Mouse (Mus musculus) stomach, embryonic 14.5 days (tissue): Measurements from ENCODE around the gene Dst. TPM values are rescaled to one million over a fixed set of nuclear protein-coding genes. Genes with fewer than 3 reads are reported as not detected.

Experiments
- ATAC-seq: fragments of 200-750 bp; cut with Nextera tagmentation; 2 replicates; pipeline ENCODE4 v1.8.0; 2017; ENCODE audit warnings: low read depth, moderate TSS enrichment; ENCODE audit not compliant: insufficient number of reproducible peaks, insufficient read depth, low FRiP score
- H3K27ac ChIP-seq: fragments of 300-500 bp; sonication (generic); 2 replicates; pipeline ENCODE4 v1.5.1; 2014; ENCODE audit warnings: mild to moderate bottlenecking, low read length, moderate library complexity, mixed read lengths
- H3K27me3 ChIP-seq: fragments of 300-500 bp; sonication (generic); 2 replicates; pipeline ENCODE4 v1.6.1; 2014; ENCODE audit warnings: low read length, control low read depth, mixed read lengths; ENCODE audit not compliant: control insufficient read depth, insufficient read depth
- H3K36me3 ChIP-seq: fragments of 300-500 bp; sonication (generic); 2 replicates; pipeline ENCODE4 v1.6.1; 2014; ENCODE audit warnings: mild to moderate bottlenecking, control low read depth, low read length, moderate library complexity, mixed read lengths; ENCODE audit not compliant: control insufficient read depth, insufficient read depth
- H3K4me1 ChIP-seq: fragments of 300-500 bp; sonication (generic); 2 replicates; pipeline ENCODE4 v1.6.1; 2014; ENCODE audit warnings: low read length, control low read depth, mixed read lengths; ENCODE audit not compliant: control insufficient read depth, insufficient read depth
- H3K4me2 ChIP-seq: fragments of 300-500 bp; sonication (generic); replicated peaks from 2 replicates; pipeline ENCODE4 v1.6.1; 2014; ENCODE audit warnings: low read depth, low read length, control low read depth
- H3K4me3 ChIP-seq: fragments of 300-500 bp; sonication (generic); 2 replicates; pipeline ENCODE4 v1.5.1; 2014; ENCODE audit warnings: low read depth, low read length, control low read depth
- H3K9ac ChIP-seq: fragments of 300-500 bp; sonication (generic); replicated peaks from 2 replicates; pipeline ENCODE4 v1.6.1; 2014; ENCODE audit warnings: low read depth, mild to moderate bottlenecking, control low read depth, low read length, moderate library complexity, mixed read lengths
- H3K9me3 ChIP-seq: fragments of 300-500 bp; sonication (generic); 2 replicates; pipeline ENCODE4 v1.6.1; 2016; ENCODE audit warnings: low read depth, low read length, control low read depth; ENCODE audit not compliant: control insufficient read depth
- WGBS: fragments of 180-500 bp; shearing (Covaris S2); extraction: QIAGEN DNeasy Blood & Tissue Kit; methylation state at CpG from one replicate; pipeline ENCODE4 v1.1.7; 2014; 5-methylcytosine and 5-hydroxymethylcytosine counted together
- polyA plus RNA-seq: library from polyadenylated mRNA; unstranded; fragments of >200 nt; fragmentation: Nextera tagmentation; extraction: Ambion mirVana; gene quantifications from 2 replicates; pipeline ENCODE4 v1.2.1, GENCODE M21; 2014

Dst gene
- polyA plus RNA-seq, 1 experiment from 2014 or later = 42.0 TPM

- no peak for ATAC-seq
- H3K4me1 ChIP-seq = no peaks in the 10 kb centered on the region
- no peak overlapping the region for H3K27ac ChIP-seq
- 88% methylated on average over 14 of the region's 14 CpGs for WGBS
- H3K9me3 ChIP-seq = no peaks in the 10 kb centered on the region
- H3K27me3 ChIP-seq = no peaks in the 10 kb centered on the region
- H3K4me3 ChIP-seq = no peak overlapping the region
- H3K9ac ChIP-seq = no peak overlapping the region
- H3K4me2 ChIP-seq = no peak overlapping the region
- no peaks in the 10 kb centered on the region for H3K36me3 ChIP-seq
These were observed 24.9 kb downstream of the Dst start for GRCm38 (mm10) chr1:33932845-33933499.

DNA sequence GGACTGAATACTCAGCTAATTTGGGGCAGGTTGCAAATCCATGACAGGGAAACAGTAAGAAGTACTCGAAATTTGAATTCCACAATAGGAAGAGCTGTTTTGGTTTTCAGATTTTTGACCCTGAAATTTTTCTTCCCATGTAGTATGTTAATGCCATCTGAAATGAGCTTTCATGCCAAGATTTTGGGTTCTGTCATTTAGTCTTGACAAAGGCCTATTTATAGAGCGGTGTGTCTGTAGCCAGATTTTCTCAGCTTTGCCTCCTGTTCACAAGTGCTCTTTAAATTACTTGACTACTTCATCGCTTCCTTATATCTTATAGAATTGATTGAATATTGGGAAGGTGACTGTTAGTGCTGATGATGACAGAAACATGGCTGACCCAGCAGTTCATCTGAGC lies 27.9 kb downstream of the Dst start:
- ATAC-seq = no peak
- Histone ChIP-seq H3K9ac (no peak overlapping the region), H3K36me3 (no peaks in the 10 kb centered on the region), H3K27me3 (no peaks in the 10 kb centered on the region), H3K9me3 (no peaks in the 10 kb centered on the region), H3K4me3 (no peak overlapping the region), H3K27ac (no peak overlapping the region), H3K4me1 (no peaks in the 10 kb centered on the region), H3K4me2 (no peak overlapping the region)
- 86% methylated on average over 3 of the region's 3 CpGs for WGBS

DNA sequence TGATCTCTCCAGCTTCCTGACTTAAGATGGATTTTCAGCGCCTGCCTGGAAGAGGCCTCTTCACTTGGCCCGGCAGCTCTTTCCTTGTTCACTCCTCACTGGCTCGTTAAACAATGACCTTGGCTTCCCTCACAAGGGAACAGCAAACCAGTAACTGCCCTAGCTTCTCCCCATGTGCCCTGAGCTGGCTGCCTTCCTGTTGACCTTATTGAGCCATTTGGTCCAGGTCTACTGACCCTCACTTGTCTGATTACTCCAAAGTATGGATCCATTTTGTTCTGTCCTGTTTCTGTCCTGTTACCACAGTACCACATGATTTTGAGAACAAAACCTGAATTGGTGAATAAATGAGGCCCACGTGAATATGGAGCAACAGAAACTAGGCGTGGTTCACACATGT lies 31.8 kb downstream of the Dst start:
- 88% methylated on average over 5 of the region's 5 CpGs for WGBS

DNA sequence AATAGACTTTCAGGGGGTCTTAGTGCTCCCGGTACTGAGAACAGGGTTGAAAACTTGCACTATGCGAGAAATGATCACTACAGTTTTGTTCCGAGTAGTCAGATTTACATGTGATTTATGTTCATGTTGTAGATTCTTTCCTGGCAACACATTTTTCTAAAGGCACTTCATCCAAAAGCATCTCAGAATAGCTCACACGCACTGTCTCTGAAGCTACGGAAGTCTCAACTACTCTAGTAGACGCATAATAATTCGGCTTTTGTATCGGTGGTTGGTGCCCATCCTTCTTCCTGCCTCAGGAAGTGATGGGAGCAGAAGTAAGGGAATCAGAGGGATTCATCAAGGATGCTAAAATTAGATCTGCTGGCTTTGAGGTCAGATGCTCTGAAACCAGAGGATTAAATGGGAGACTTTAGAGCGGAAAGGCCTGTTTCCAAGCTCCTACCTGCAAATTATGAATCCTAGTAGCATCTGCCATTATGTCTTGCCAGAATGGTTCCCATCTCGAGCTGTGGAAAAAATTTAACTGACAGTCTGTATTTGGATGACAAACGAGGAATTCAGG lies 32.4 kb downstream of the Dst start:
- H3K27me3 ChIP-seq = no peaks in the 10 kb centered on the region
- H3K4me3 ChIP-seq = no peak overlapping the region
- no peak overlapping the region for H3K4me2 ChIP-seq
- H3K9ac ChIP-seq = no peak overlapping the region
- H3K4me1 ChIP-seq = no peaks in the 10 kb centered on the region
- H3K27ac ChIP-seq = no peak overlapping the region
- no peaks in the 10 kb centered on the region for H3K9me3 ChIP-seq
- 81% methylated on average over 11 of the region's 11 CpGs for WGBS
- ATAC-seq = no peak
- H3K36me3 ChIP-seq = no peaks in the 10 kb centered on the region

More for the DNA sequence above, 31.8 kb downstream of the Dst start:
- no peaks in the 10 kb centered on the region for H3K4me1 ChIP-seq
- no peaks in the 10 kb centered on the region for H3K27me3 ChIP-seq
- no peak for ATAC-seq
- H3K27ac ChIP-seq = no peak overlapping the region
- no peak overlapping the region for H3K9ac ChIP-seq
- H3K4me2 ChIP-seq = no peak overlapping the region
- H3K4me3 ChIP-seq = no peak overlapping the region
- H3K36me3 ChIP-seq = no peaks in the 10 kb centered on the region
- no peaks in the 10 kb centered on the region for H3K9me3 ChIP-seq

GRCm38 (mm10) chr1:33942638-33943037 lies 34.6 kb downstream of the Dst start:
- Histone ChIP-seq H3K4me1 (no peaks in the 10 kb centered on the region), H3K36me3 (no peaks in the 10 kb centered on the region), H3K4me2 (no peak overlapping the region), H3K27me3 (no peaks in the 10 kb centered on the region), H3K4me3 (no peak overlapping the region), H3K9me3 (no peaks in the 10 kb centered on the region), H3K9ac (no peak overlapping the region), H3K27ac (no peak overlapping the region)
- 87% methylated on average over 8 of the region's 8 CpGs for WGBS
- no peak for ATAC-seq

GRCm38 (mm10) chr1:33943943-33944342 lies 35.9 kb downstream of the Dst start:
- H3K4me1 ChIP-seq = no peaks in the 10 kb centered on the region
- H3K4me2 ChIP-seq = no peak overlapping the region
- H3K4me3 ChIP-seq = no peak overlapping the region
- no peaks in the 10 kb centered on the region for H3K27me3 ChIP-seq
- no peak overlapping the region for H3K27ac ChIP-seq
- no peak overlapping the region for H3K9ac ChIP-seq
- H3K9me3 ChIP-seq = no peaks in the 10 kb centered on the region
- no peaks in the 10 kb centered on the region for H3K36me3 ChIP-seq
- WGBS = 73% methylated on average over 2 of the region's 2 CpGs
- ATAC-seq = no peak

GRCm38 (mm10) chr1:33944977-33945750 lies 37.1 kb downstream of the Dst start:
- Histone ChIP-seq H3K27me3 (no peaks in the 10 kb centered on the region), H3K4me2 (peak overlapping the region; percentile 30), H3K27ac (no peak overlapping the region), H3K9ac (no peak overlapping the region), H3K4me3 (no peak overlapping the region), H3K36me3 (no peaks in the 10 kb centered on the region), H3K4me1 (no peaks in the 10 kb centered on the region), H3K9me3 (peaks cover 3% of the 10 kb centered on the region; the same call in 1 of the 2 replicates)
- WGBS = 56% methylated on average over 17 of the region's 17 CpGs
- ATAC-seq = peak; percentile 90

DNA sequence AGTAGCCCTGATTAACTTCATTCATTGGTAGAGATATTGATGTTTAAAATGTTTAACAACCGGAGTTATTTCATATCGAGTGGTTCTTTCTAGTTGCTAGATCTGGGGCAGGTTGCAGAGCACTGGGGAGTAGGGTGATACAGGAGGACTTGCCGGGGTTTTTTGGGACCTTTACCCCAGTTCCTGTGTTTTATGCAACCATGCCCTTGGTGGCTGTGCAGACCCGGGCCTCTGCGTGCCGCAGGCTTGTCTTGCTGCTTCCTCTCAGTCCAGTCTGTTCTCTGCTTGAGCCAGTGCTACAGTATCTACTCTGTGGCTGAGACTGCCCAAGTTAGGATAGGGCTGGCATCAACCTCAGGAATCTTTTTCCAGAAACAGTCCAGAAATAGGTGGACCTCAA lies 37.7 kb downstream of the Dst start:
- H3K9ac ChIP-seq = no peak overlapping the region
- H3K4me3 ChIP-seq = no peak overlapping the region
- no peak overlapping the region for H3K27ac ChIP-seq
- H3K27me3 ChIP-seq = no peaks in the 10 kb centered on the region
- 87% methylated on average over 6 of the region's 6 CpGs for WGBS
- no peaks in the 10 kb centered on the region for H3K36me3 ChIP-seq
- no peak for ATAC-seq
- H3K4me2 ChIP-seq = no peak overlapping the region
- no peaks in the 10 kb centered on the region for H3K4me1 ChIP-seq
- peaks cover 3% of the 10 kb centered on the region; the same call in 1 of the 2 replicates for H3K9me3 ChIP-seq
